Mouse (Mus musculus): ENCODE measurements around the gene Zfp36l2.
"Not testable (repeated sequence)": the region's sequence is repeated elsewhere in the genome, so short reads cannot be mapped to it uniquely, and the experiment has no call there.

Gene Zfp36l2

GRCm38 (mm10) chr17:84195003-84195395 lies 7.3 kb upstream of the Zfp36l2 start:
- DNase-seq (ENCODE audit: low spot score) = no peak

- no peak for DNase-seq (ENCODE audit: low spot score)
Measured at GRCm38 (mm10) chr17:84194282-84195002, 6.7 kb upstream of the Zfp36l2 start.

- no peak for DNase-seq (ENCODE audit: low spot score)
Measured at GRCm38 (mm10) chr17:84193411-84193810, 5.7 kb upstream of the Zfp36l2 start.

GRCm38 (mm10) chr17:84191946-84192345 lies 4.2 kb upstream of the Zfp36l2 start:
- DNase-seq (ENCODE audit: low spot score) = no peak

GRCm38 (mm10) chr17:84190885-84191284 lies 3.1 kb upstream of the Zfp36l2 start:
- peak; percentile 85 for DNase-seq (ENCODE audit: low spot score)

DNA sequence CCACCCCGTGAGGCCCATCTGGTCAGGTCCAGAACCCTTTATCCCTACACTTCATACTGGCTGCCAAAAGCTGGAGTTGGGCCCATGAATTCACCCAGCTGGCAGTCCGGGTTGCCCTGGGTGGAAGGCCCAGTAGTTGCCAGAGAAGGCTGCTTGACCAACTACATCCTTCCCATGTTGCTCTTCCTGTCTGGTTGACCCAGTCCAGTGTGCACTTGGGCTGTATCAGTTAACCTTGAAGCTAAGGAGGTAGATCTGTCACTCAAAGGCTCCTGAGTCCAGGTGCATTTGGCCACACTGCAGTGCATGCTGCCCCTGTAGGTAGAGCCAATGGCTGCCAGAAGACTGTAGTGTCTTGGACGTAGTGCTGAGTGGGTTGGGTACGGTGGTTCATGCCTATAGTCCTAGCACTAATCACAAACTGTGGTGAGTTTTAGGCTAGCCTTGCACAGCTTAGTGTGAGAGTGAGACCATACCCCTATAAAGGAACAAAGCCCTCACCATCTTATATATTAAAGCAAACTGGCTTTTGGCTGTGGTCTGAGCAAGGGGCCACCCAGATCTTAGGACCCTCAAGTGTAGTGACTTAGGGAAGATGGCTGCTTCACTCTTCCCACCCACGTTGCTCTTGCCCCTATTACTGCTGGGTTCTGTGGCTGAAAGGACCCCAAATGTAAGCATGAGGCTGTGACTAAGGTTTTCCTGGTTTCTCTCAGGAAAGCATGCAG lies 1.5 kb upstream of the Zfp36l2 start:
- DNase-seq (ENCODE audit: low spot score) = no peak

DNA sequence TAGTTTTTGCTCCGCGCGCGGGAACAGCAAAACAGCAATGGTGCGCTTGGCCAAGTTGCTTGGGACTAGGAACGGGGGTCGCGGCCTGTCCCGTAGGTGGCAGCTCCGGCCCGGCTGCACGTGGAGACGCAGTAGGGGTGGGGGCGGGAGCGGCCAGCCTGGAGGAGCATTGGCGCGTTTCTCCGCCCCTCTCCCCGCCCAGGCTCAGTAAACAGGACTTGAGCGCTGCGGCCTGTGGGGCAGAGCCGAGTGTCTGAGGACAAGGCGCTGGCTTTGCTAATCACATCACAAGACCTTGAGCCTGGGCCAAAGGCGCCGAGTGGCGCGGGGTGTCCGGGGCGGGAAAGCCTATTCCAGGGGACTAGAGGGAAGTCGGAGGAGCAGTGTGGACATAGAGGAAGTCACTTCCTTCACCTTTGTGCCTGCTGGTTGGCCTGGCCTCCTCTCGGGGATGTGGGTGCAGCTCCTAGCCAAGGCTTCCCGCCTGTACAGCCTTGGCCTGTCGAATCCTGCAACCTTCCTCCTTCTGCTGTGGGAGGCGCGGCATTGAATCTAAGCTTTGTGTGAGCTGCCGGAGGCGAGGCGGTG lies 721 bp upstream of the Zfp36l2 start:
- peak; percentile 81 for DNase-seq (ENCODE audit: low spot score)

- DNase-seq (ENCODE audit: low spot score) = not testable (repeated sequence)
Measured at GRCm38 (mm10) chr17:84187264-84187663, 483 bp downstream of the Zfp36l2 start.

GRCm38 (mm10) chr17:84186451-84187202 lies 1.1 kb downstream of the Zfp36l2 start:
- DNase-seq (ENCODE audit: low spot score) = peak; percentile 51

DNA sequence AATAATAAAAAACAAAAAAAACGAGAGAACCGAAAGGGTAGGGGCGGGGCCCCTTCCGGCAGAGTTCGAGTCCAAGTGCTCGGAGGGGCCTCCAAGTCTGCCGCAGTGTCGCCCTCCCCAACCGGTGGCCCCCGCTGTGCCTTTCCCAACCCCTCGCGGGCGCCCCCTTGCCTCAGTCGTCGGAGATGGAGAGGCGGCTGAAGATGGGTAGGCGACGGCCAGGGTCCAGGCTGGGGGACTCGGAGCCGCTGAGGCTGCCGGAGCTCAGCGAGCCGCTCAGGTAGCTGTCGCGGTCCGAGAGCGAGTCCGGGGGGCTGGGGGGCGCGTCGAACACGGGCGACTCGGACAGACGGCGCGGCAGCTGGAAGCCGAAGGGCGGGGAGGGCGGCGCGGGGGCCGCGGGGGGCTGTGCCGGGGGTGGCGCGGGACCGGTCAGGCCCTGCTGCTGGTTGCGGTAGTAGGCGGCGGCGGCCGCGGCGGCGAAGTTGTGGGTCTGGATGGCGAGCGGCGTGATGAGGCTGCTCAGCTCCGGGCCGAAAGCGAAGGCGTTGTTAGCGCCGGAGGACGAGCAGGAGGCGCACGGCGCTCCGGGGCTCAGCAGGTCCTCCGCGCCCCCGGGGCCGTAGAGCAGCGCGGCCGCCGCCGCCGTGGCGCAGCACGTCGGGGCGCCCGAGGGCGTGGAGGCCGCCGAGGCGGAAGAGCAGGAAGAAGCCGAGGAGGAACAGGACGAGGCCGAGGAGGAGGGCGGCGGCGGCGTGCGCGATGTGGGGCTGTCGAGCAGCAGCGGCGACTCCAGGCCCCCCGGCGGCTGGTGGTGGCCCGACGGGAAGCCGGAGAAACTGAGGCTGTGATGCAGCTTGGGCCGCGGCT lies 1.9 kb downstream of the Zfp36l2 start:
- DNase-seq (ENCODE audit: low spot score) = peak; percentile 62

DNA sequence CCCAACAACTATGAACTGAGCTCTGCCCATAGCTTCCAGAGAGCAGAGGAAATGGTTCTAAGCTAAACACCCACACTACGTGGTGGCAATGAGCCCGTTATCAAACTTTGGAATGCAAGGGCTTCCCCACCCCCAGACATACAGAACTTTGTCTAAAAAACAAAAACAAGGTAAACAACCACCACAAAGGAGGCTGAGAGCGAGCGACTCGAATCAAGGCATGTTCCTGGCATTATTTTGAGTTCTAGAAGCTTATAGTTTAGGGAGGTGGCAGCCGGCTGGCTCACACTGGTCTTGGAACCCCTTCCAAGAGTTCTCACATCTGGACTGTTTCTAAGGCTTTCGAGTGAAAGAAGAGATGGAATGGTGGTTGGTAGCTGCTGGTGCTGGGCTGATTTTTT lies 2.7 kb downstream of the Zfp36l2 start:
- peak; percentile 61 for DNase-seq (ENCODE audit: low spot score)

- peak; percentile 87 for DNase-seq (ENCODE audit: low spot score)
Measured at GRCm38 (mm10) chr17:84183291-84183781, 4.4 kb downstream of the Zfp36l2 start.

DNA sequence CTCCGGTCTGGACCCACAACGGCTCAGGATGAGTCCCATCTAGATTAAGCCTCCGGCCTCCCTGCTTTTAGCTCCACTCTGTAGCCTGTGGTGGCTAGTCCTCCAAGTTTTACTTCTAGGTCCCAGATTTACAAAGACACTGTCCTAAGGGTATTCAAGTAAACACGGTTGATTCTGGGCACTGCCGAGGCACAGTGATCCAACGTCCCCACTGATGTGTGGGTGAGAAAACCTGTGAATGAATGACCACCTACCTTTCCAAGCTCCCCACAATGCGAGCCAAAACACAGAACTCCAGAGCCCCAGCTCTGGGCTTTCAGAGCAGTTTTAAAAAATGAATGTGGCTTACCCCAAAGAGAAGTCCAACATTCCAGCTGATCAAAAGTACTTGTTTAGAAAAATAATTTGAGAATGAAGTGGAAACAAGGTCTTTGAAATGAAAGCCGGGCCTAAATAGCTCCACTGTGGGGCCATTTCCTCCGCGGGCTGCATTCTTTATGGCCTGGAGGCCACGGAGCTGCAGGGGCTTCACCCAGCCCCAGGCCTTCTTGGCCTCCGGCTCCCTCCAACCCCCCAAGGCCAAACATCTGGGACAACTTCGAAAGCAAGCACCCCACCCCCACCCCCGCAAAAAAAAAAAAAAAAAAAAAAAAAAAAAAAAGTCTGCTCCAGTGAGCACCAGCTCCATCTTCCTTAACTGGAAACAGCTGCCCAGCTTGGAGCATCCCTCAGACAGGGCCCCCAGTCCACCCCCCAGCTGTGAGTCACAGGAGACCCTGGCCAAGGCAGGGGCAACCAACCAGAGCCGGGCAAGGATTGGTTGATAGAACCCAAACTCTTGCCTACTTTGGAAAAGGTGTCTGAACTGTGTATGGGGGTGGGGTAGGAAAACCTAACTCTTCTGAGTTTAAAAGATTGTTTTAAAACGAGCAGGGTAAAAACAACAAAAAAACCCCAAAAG lies 5.2 kb downstream of the Zfp36l2 start:
- DNase-seq (ENCODE audit: low spot score) = peak; percentile 33

DNA sequence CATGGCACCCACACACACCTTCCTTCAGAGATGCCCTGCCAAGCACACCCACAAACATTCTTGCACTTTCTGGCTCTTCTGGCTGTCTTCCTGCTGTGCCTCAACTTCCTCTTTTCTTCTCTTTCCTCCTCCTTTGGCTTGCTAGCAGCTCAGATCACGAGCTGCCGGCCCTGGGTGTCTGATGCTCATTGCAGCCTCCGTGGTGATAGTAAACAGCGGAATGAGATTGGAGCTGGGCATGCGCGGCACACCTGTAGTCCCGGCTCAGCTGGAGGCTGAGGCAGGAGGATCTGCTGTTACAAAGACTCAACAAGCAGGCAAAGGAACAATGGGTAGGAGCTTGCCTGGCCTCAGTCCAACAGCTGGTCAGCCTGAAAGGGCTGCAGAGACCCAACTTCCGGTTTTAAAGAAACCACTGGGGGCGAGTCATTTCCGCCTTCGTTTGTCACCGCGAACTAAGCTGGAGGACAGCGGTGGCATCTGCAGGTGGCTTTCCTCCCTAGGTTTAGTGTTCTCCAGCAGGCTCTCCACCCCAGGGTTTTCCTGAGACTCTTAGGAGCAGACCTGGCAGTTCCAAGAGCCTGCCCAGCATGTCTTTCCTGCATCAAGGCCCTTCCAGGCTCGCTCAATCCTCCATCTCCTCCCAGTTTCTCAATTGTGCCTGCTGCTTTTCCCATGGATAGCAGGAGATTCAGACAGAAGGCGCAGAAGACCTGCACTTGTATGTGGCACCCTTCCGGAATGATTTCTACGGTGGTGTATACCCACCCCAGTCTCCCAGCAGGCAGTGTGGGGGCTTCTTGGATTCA lies 6.0 kb downstream of the Zfp36l2 start:
- DNase-seq (ENCODE audit: low spot score) = peak; percentile 56

GRCm38 (mm10) chr17:84180715-84181501 lies 6.8 kb downstream of the Zfp36l2 start:
- peak; percentile 44 for DNase-seq (ENCODE audit: low spot score)

DNA sequence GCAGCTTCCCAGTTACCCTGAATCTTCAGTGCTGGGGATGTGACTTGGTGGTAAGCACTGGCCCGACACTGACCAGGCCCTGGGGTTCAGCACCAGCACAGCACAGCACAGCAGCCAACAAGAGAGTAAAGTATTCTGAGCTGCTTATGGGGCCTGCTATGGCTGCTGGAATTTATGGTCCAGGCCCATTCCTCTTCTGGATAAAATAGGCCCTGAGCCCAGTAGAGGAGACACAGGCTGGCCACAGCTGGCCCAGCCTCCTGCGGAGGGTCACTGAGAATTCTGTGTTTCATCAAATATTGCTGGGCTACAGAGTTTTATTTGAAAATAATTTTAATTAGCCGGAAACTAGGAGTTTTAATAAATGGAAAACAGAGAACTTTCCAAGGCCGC lies 7.8 kb downstream of the Zfp36l2 start:
- DNase-seq (ENCODE audit: low spot score) = no peak

DNA sequence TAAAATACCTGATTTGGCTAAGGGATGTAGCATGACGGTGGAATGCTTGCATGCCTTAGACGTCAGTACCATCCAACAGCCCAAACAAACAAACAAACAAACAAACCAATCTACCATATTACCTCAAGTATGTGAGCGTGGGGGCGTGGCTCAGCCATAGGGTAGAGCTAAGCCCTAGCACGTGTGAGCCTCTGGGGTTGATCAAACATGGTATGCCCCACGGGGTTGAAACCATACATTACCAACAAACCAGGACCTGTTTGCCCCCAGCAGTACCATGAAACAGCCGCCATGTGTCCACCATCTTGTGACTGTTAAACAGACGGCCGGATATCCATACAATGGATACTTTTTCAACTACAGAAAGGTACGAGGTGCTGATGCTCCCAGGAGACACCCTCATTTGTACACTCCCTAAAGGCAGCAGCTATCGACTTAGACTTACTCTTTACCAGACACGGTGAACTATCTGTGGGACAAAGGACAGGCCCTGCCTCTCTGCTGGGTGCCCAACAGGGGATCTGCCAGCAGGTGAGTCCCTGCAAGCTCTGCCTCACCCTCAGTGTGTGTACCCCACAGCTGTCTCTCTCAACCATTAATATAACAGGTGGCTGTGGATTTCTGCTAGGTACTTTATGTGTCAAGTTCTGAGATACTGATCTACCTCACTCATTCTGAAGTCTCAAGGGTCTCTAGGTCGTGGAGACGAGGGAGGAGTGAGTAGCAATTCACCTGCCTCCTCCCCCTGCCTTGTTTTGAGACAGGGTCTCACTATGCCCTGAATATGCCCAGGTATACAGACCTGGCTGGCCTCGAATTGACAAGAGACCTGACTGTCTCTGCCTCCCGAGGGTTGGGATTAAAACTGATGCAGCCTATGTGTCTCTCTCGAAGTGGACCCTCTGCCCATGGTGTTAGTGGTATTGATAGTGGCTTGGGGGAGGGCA lies 8.4 kb downstream of the Zfp36l2 start:
- DNase-seq (ENCODE audit: low spot score) = no peak
